In genomic region chr15:8632361-8632760, GRCm38 (mm10) we compare ENCODE assay signal across 13 mouse cellular contexts.
DNase-seq lines count a peak whose midpoint lies in the region; ATAC-seq lines count a peak whose summit lies in the region.
"Had no signal": no experiment of that assay in that cellular context is flagged by ENCODE, and none has a peak within 500 bp of the region (broad histone marks: within the 10 kb centered on the region; RNA-seq: fewer than 3 reads in every experiment).

No protein-coding gene starts in this region.

- DNase-seq in embryo, embryonic 10 days (ENCODE audit: low spot score), result peak; percentile 84
- DNase-seq in embryo, embryonic 9.5 days (ENCODE audit: extremely low spot score), result peak; percentile 73
- DNase-seq in hindbrain, embryonic 11.5 days (ENCODE audit: low spot score), result peak; percentile 67
- DNase-seq in midbrain, embryonic 14.5 days, result peak; percentile 53
- DNase-seq in spleen, postnatal 14 days (ENCODE audit: low spot score in 2 of 2), result no peak
- no peak for DNase-seq in thymus, postnatal 10 days (ENCODE audit: low spot score in 2 of 2)
- DNase-seq in urinary bladder, postnatal 14 days (ENCODE audit: low spot score), result no peak
- DNase-seq: heart, adult 18-20 months; layer of hippocampus, postnatal 36 days; lung, embryonic 14.5 days; thymus, postnatal 36 days had no signal

- H3K27me3 ChIP-seq in hindbrain, embryonic 11.5 days (ENCODE audit: control insufficient read depth, insufficient read depth, low read length), result peaks cover 2% of the 10 kb centered on the region
- H3K27me3 ChIP-seq in midbrain, embryonic 14.5 days (ENCODE audit: control insufficient read depth, insufficient read depth, low read length), result peaks cover 13% of the 10 kb centered on the region; the same call in 1 of the 2 replicates

- 0 out of 2 replicates have a peak overlapping the region, but pooled peaks have one; percentile 11 for H3K27ac ChIP-seq in hindbrain, embryonic 11.5 days (ENCODE audit: low read depth, low read length)
- H3K27ac ChIP-seq in midbrain, embryonic 14.5 days (replicated peaks; ENCODE audit: low read depth, low read length), result no peak overlapping the region

- 5% methylated on average over 10 of the region's 10 CpGs for WGBS in hindbrain, embryonic 11.5 days
- WGBS in midbrain, embryonic 14.5 days, result 7% methylated on average over 10 of the region's 10 CpGs

- peaks cover 3% of the 10 kb centered on the region; the same call in 1 of the 2 replicates for H3K4me1 ChIP-seq in hindbrain, embryonic 11.5 days (replicated peaks; ENCODE audit: control insufficient read depth, insufficient read depth, low read length)
- H3K4me1 ChIP-seq in midbrain, embryonic 14.5 days (ENCODE audit: control insufficient read depth, insufficient read depth, low read length), result peaks cover 5% of the 10 kb centered on the region; the same call in 1 of the 2 replicates

- H3K9ac ChIP-seq in hindbrain, embryonic 11.5 days (ENCODE audit: low read depth, low read length), result no peak overlapping the region
- no peak overlapping the region for H3K9ac ChIP-seq in midbrain, embryonic 14.5 days (replicated peaks; ENCODE audit: low read length)
- H3K9ac ChIP-seq: lung, embryonic 14.5 days had no signal

- peak; percentile 65 for ATAC-seq in hindbrain, embryonic 11.5 days (ENCODE audit: low FRiP score)
- peak; percentile 38; the same call in 1 of the 2 replicates for ATAC-seq in midbrain, embryonic 14.5 days (ENCODE audit: low FRiP score, low TSS enrichment)
- ATAC-seq: activated CD4-positive, CD25-positive, alpha-beta regulatory T cell, adult 4 months; intestine, embryonic 16.5 days had no signal

- no peak overlapping the region for H3K4me2 ChIP-seq in hindbrain, embryonic 11.5 days (replicated peaks; ENCODE audit: low read depth, low read length)
- no peak overlapping the region for H3K4me2 ChIP-seq in midbrain, embryonic 14.5 days (ENCODE audit: low read length)
- H3K4me2 ChIP-seq: lung, embryonic 14.5 days had no signal

- H3K4me3 ChIP-seq in hindbrain, embryonic 11.5 days (ENCODE audit: low read depth, low read length), result no peak overlapping the region
- no peak overlapping the region for H3K4me3 ChIP-seq in midbrain, embryonic 14.5 days (replicated peaks; ENCODE audit: low read depth, low read length)

- H3K36me3 ChIP-seq in hindbrain, embryonic 11.5 days (ENCODE audit: control insufficient read depth, insufficient read depth, low read length), result no peaks in the 10 kb centered on the region
- no peaks in the 10 kb centered on the region for H3K36me3 ChIP-seq in midbrain, embryonic 14.5 days (ENCODE audit: control insufficient read depth, insufficient read depth, low read length)

- no peaks in the 10 kb centered on the region for H3K9me3 ChIP-seq in hindbrain, embryonic 11.5 days (ENCODE audit: control insufficient read depth, low read length)
- no peaks in the 10 kb centered on the region for H3K9me3 ChIP-seq in midbrain, embryonic 14.5 days (ENCODE audit: control insufficient read depth, low read length)

Comparison
In these comparisons a context has a peak if more than half of its experiments do, and no peak if none do; other contexts are left out.
1. DNase-seq: peak in embryo, embryonic 10 days (single experiment), embryo, embryonic 9.5 days (single experiment), hindbrain, embryonic 11.5 days (single experiment) and midbrain, embryonic 14.5 days (single experiment); none in spleen, postnatal 14 days (0 of 2), thymus, postnatal 10 days (0 of 2) and urinary bladder, postnatal 14 days (single experiment).